Mouse (Mus musculus): Measurements from ENCODE around the gene Aktip. TPM values are rescaled to one million over a fixed set of nuclear protein-coding genes. Genes with fewer than 3 reads are reported as not detected.

The Aktip gene
- total and polyA plus RNA-seq, 2 experiments from 2014 or later, result 133 TPM

DNA sequence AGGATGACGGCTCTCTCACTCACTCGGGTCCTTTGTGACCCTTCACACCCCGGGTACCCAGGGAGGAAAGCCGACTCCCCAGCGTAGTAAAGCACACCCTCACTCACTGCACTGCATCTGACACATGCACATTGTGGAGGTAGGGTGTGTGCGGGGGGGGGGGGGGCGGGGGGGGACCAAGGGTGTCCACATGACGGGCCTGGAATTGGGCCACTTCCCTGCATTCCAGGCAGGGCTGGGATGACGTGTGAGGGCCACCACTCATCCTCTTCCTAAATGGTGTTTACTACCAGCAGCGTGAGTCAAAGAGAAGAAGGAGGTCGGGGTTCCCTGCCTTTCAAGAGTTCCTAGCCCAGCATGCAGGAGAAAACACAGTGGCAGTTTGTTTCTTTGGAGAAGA, 11.6 kb downstream of the Aktip start:
- H3K9me3 ChIP-seq (ENCODE audit: low read length), result 0 out of 2 replicates have a peak, but pooled peaks cover 4% of the 10 kb centered on the region
- no peak for TF ChIP-seq CTCF (IDR thresholded peaks at IDR 0.05)
- H3K4me1 ChIP-seq (ENCODE audit: insufficient read depth, low read length), result no peaks in the 10 kb centered on the region
- no peak overlapping the region for H3K9ac ChIP-seq (replicated peaks; ENCODE audit: low read length, poor library complexity, severe bottlenecking)
- H3K27me3 ChIP-seq (ENCODE audit: insufficient read depth, low read length), result 0 out of 2 replicates have a peak, but pooled peaks cover 3% of the 10 kb centered on the region
- H3K4me3 ChIP-seq (ENCODE audit: low read depth, low read length), result no peak overlapping the region
- H3K36me3 ChIP-seq (ENCODE audit: insufficient read depth, low read length), result no peaks in the 10 kb centered on the region
- no peak for DNase-seq (ENCODE audit: low spot score)
- 86% methylated on average over 9 of the region's 11 CpGs for WGBS
- H3K27ac ChIP-seq (ENCODE audit: low read depth, low read length), result no peak overlapping the region
- no peak overlapping the region for H3K4me2 ChIP-seq (ENCODE audit: low read depth, low read length, poor library complexity, severe bottlenecking)
- no peak for ATAC-seq (ENCODE audit: low FRiP score)

DNA sequence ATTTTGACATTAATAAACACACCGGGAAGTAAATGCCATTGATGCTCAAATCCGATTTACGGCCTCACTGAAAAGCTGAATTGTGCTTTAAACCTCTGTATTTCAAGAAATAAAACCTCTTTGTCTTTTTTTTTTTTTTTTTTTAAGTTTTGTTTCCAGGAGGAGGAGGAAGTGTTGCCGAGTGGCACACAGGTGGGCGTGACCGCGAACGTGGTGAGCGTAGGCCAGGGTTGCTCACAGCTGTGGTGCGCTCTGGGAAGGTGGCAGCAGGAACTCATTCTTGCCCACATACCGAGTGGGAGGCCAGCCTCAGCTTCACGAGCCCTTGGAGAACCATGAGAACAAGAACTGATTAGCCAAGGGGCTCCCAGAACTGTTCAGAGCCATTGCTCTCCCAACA, 13.4 kb downstream of the Aktip start:
- DNase-seq (ENCODE audit: low spot score) (no peak), ATAC-seq (ENCODE audit: low FRiP score) (no peak)
- H3K9ac ChIP-seq (replicated peaks; ENCODE audit: low read length, poor library complexity, severe bottlenecking), result no peak overlapping the region
- no peaks in the 10 kb centered on the region for H3K36me3 ChIP-seq (ENCODE audit: insufficient read depth, low read length)
- H3K4me1 ChIP-seq (ENCODE audit: insufficient read depth, low read length), result no peaks in the 10 kb centered on the region
- H3K4me2 ChIP-seq (ENCODE audit: low read depth, low read length, poor library complexity, severe bottlenecking), result no peak overlapping the region
- H3K4me3 ChIP-seq (ENCODE audit: low read depth, low read length), result no peak overlapping the region
- 0 out of 2 replicates have a peak, but pooled peaks cover 3% of the 10 kb centered on the region for H3K27me3 ChIP-seq (ENCODE audit: insufficient read depth, low read length)
- 84% methylated on average over 12 of the region's 12 CpGs for WGBS
- H3K9me3 ChIP-seq (ENCODE audit: low read length), result 0 out of 2 replicates have a peak, but pooled peaks cover 4% of the 10 kb centered on the region
- H3K27ac ChIP-seq (ENCODE audit: low read depth, low read length), result no peak overlapping the region
- TF ChIP-seq CTCF (IDR thresholded peaks at IDR 0.05), result no peak

DNA sequence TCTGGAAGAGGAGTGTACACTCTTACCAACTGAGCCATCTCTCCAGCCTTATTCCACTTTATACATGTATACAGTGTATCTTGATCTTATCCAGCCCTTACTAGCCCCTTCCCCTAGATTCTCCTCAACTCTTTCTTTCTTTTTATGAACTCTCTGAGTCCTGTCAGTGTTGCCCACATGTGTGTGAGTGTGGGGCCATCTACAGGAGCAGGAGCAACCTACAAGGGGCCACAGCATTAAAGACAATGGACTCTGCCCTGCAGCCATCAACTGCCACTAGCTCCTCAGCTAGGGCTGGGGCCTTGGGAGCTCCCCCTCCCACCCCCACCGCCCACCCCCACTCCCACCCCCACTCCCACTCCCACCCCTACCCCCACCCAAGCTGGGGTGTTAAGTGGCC, 22.1 kb downstream of the Aktip start:
- H3K4me3 ChIP-seq (ENCODE audit: low read depth, low read length), result no peak overlapping the region
- no peak overlapping the region for H3K27ac ChIP-seq (ENCODE audit: low read depth, low read length)
- H3K4me2 ChIP-seq (ENCODE audit: low read depth, low read length, poor library complexity, severe bottlenecking), result no peak overlapping the region
- no peak overlapping the region for H3K9ac ChIP-seq (replicated peaks; ENCODE audit: low read length, poor library complexity, severe bottlenecking)
- DNase-seq (ENCODE audit: low spot score), result no peak
- no peak for TF ChIP-seq CTCF (IDR thresholded peaks at IDR 0.05)
- 60% methylated on average over 1 of the region's 1 CpGs for WGBS
- no peak for ATAC-seq (ENCODE audit: low FRiP score)
- H3K36me3 ChIP-seq (ENCODE audit: insufficient read depth, low read length), result no peaks in the 10 kb centered on the region
- H3K4me1 ChIP-seq (ENCODE audit: insufficient read depth, low read length), result no peaks in the 10 kb centered on the region
- H3K27me3 ChIP-seq (ENCODE audit: insufficient read depth, low read length), result no peaks in the 10 kb centered on the region
- H3K9me3 ChIP-seq (ENCODE audit: low read length), result no peaks in the 10 kb centered on the region

DNA sequence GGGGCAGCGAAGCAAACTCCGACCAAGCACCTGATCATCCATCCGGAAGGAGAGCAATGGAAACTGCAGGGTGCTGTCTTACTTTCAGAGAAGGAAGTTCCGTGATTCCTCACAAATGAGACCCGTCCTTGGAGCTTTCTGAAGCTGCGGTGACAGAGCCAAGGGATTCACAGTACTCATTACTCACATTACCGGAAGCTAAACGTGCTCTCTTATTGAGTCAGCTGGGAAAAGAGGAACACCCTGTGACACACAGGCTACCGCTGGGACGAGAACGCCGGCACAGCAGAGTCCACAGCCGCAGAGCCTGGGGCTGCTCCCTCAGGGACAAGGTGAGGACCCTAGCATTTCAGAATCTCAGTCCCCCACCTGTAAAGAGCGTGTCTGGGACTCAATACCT, 23.6 kb downstream of the Aktip start:
- Histone ChIP-seq H3K36me3 (ENCODE audit: insufficient read depth, low read length) (no peaks in the 10 kb centered on the region), H3K9ac (replicated peaks; ENCODE audit: low read length, poor library complexity, severe bottlenecking) (no peak overlapping the region), H3K4me1 (ENCODE audit: insufficient read depth, low read length) (peaks cover 6% of the 10 kb centered on the region; the same call in 1 of the 2 replicates), H3K9me3 (ENCODE audit: low read length) (no peaks in the 10 kb centered on the region), H3K27me3 (ENCODE audit: insufficient read depth, low read length) (no peaks in the 10 kb centered on the region), H3K27ac (ENCODE audit: low read depth, low read length) (no peak overlapping the region), H3K4me2 (ENCODE audit: low read depth, low read length, poor library complexity, severe bottlenecking) (no peak overlapping the region), H3K4me3 (ENCODE audit: low read depth, low read length) (no peak overlapping the region)
- no peak for TF ChIP-seq CTCF (IDR thresholded peaks at IDR 0.05)
- ATAC-seq (ENCODE audit: low FRiP score) (no peak), DNase-seq (ENCODE audit: low spot score) (no peak)
- 63% methylated on average over 14 of the region's 14 CpGs for WGBS

DNA sequence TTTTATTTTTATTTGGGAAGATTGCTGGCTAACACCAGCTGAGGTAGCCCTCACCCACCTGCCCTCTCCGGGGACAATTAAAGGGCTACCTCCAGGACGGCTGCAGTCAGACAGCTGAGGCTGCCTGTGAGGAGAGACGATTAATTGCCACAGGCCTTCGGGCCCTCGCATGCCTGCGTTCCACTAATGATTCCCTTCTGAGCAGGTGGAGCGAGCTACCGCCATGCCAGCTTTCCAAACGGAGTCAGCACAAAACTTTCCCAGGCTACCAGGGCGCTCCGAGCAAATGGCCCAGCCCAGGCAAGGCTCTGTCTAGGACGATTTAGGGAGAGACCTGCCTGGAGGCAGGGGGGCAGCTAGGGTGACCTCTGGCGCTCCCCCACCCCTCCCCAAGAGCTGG, 28.2 kb downstream of the Aktip start:
- DNase-seq (ENCODE audit: low spot score) (no peak), ATAC-seq (ENCODE audit: low FRiP score) (no peak)
- Histone ChIP-seq H3K4me3 (ENCODE audit: low read depth, low read length) (no peak overlapping the region), H3K4me2 (ENCODE audit: low read depth, low read length, poor library complexity, severe bottlenecking) (no peak overlapping the region; the same call in 1 of the 2 replicates), H3K36me3 (ENCODE audit: insufficient read depth, low read length) (no peaks in the 10 kb centered on the region), H3K27me3 (ENCODE audit: insufficient read depth, low read length) (no peaks in the 10 kb centered on the region), H3K9ac (replicated peaks; ENCODE audit: low read length, poor library complexity, severe bottlenecking) (no peak overlapping the region), H3K4me1 (ENCODE audit: insufficient read depth, low read length) (peaks cover 13% of the 10 kb centered on the region; the same call in 1 of the 2 replicates), H3K27ac (ENCODE audit: low read depth, low read length) (peak overlapping the region; percentile 43; the same call in 1 of the 2 replicates), H3K9me3 (ENCODE audit: low read length) (no peaks in the 10 kb centered on the region)
- no peak for TF ChIP-seq CTCF (IDR thresholded peaks at IDR 0.05)
- WGBS, result 28% methylated on average over 13 of the region's 13 CpGs

DNA sequence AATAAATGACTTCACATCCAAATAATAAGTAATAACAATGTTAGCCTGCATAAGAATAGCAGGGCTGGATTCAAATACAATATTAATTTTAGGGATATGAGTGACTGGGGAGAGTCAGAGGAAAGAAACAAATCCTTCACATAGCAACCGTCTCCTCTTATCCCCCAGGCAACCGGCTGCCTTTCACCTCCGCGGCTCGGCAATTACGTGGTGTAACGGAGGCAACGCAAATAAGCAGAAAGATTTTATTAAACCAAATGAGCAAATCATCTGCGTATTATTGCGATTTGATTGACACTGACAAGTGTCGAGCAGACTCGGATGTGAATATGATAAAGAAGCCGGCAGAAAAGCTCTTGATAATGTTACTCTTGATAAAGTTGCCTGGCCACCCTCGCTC, 28.9 kb downstream of the Aktip start:
- Histone ChIP-seq H3K9ac (replicated peaks; ENCODE audit: low read length, poor library complexity, severe bottlenecking) (no peak overlapping the region), H3K27me3 (ENCODE audit: insufficient read depth, low read length) (no peaks in the 10 kb centered on the region), H3K4me2 (ENCODE audit: low read depth, low read length, poor library complexity, severe bottlenecking) (peak overlapping the region; percentile 48), H3K36me3 (ENCODE audit: insufficient read depth, low read length) (no peaks in the 10 kb centered on the region), H3K4me3 (ENCODE audit: low read depth, low read length) (no peak overlapping the region), H3K9me3 (ENCODE audit: low read length) (no peaks in the 10 kb centered on the region), H3K27ac (ENCODE audit: low read depth, low read length) (no peak overlapping the region), H3K4me1 (ENCODE audit: insufficient read depth, low read length) (peaks cover 13% of the 10 kb centered on the region; the same call in 1 of the 2 replicates)
- DNase-seq (ENCODE audit: low spot score) (peak; percentile 24), ATAC-seq (ENCODE audit: low FRiP score) (no peak; the same call in 1 of the 2 replicates)
- no peak for TF ChIP-seq CTCF (IDR thresholded peaks at IDR 0.05)
- 13% methylated on average over 14 of the region's 14 CpGs for WGBS

Measured in midbrain, postnatal 0 days (tissue).